Mouse (Mus musculus): ENCODE data around the gene Lgr4. TPM values are rescaled to one million over a fixed set of nuclear protein-coding genes. Genes with fewer than 3 reads are reported as not detected.

Gene Lgr4
- total and polyA plus RNA-seq, 3 experiments = 0.98 to 12.1 (median 7.1) TPM

GRCm38 (mm10) chr2:109961174-109961573, 43.7 kb downstream of the Lgr4 start:
- no peak for TF ChIP-seq GATA1 (IDR thresholded peaks at IDR 0.05; ENCODE audit: borderline replicate concordance, low read length)
- TF ChIP-seq CTCF (IDR thresholded peaks at IDR 0.05; ENCODE audit: low read depth, low read length) = no peak
- TF ChIP-seq GATA2 (IDR thresholded peaks at IDR 0.05; ENCODE audit: borderline replicate concordance, low read depth, low read length) = no peak
- TF ChIP-seq TAL1 (conservative IDR thresholded peaks at IDR 0.05; ENCODE audit: low read depth, low read length) = no peak
- TF ChIP-seq POLR2AphosphoS5 (IDR thresholded peaks at IDR 0.05; ENCODE audit: insufficient replicate concordance, low read depth, low read length) = no peak
- no peaks in the 10 kb centered on the region for H3K36me3 ChIP-seq (replicated peaks)
- DNase-seq (ENCODE audit: low spot score) (no peak), ATAC-seq (ENCODE audit: extremely low read depth, insufficient number of reproducible peaks, low FRiP score, poor library complexity, severe bottlenecking) (no peak)
- no peak overlapping the region for H3K4me3 ChIP-seq (ENCODE audit: low read depth, low read length)
- no peaks in the 10 kb centered on the region for H3K9me3 ChIP-seq (replicated peaks)
- H3K4me1 ChIP-seq (ENCODE audit: insufficient read depth, low read depth, low read length) = no peaks in the 10 kb centered on the region; the same call in 1 of the 2 replicates
- no peaks in the 10 kb centered on the region for H3K27me3 ChIP-seq (ENCODE audit: insufficient read depth, low read length)

DNA sequence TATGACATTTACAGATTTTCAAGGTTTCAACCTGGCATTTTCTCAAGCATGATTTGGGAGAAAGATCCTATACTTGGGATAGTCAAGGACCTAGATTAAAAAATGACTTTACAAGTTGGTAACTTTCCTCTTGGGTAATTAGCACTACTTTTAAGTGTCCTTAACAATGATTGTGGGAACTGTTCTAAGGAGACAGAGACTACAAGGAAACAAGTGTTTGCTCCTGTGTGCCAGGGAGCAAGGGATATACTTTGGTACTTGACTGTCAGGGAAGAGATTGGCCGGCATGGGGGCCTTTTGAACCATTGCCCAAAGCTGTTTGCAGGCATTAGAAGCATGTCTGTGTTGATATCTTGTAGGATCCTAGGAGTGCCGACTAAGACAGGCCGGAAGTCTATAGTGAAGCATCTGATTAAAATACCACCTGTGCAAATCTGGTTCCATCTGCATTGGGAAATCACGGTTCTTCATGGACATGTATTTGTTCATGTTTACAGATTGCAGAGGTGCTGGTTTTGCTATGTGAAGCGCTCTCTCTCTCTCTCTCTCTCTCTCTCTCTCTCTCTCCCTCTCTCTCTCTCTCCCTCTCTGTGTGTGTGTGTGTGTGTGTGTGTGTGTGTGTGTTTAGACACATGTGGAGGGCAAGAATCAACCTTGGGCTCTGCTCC, 46.3 kb downstream of the Lgr4 start:
- no peak overlapping the region for H3K4me3 ChIP-seq (ENCODE audit: low read depth, low read length)
- H3K4me1 ChIP-seq (ENCODE audit: insufficient read depth, low read depth, low read length) = no peaks in the 10 kb centered on the region; the same call in 1 of the 2 replicates
- no peak for DNase-seq (ENCODE audit: low spot score)
- H3K36me3 ChIP-seq (replicated peaks) = no peaks in the 10 kb centered on the region
- TF ChIP-seq POLR2AphosphoS5 (IDR thresholded peaks at IDR 0.05; ENCODE audit: insufficient replicate concordance, low read depth, low read length) (no peak), GATA1 (IDR thresholded peaks at IDR 0.05; ENCODE audit: borderline replicate concordance, low read length) (no peak), GATA2 (IDR thresholded peaks at IDR 0.05; ENCODE audit: borderline replicate concordance, low read depth, low read length) (no peak), TAL1 (conservative IDR thresholded peaks at IDR 0.05; ENCODE audit: low read depth, low read length) (no peak), CTCF (IDR thresholded peaks at IDR 0.05; ENCODE audit: low read depth, low read length) (no peak)
- no peaks in the 10 kb centered on the region for H3K9me3 ChIP-seq (replicated peaks)
- no peaks in the 10 kb centered on the region for H3K27me3 ChIP-seq (ENCODE audit: insufficient read depth, low read length)
- no peak for ATAC-seq (ENCODE audit: extremely low read depth, insufficient number of reproducible peaks, low FRiP score, poor library complexity, severe bottlenecking)

GRCm38 (mm10) chr2:109965753-109966420, 48.4 kb downstream of the Lgr4 start:
- DNase-seq (ENCODE audit: low spot score) = no peak
- no peak for ATAC-seq (ENCODE audit: extremely low read depth, insufficient number of reproducible peaks, low FRiP score, poor library complexity, severe bottlenecking)
- H3K27me3 ChIP-seq (ENCODE audit: insufficient read depth, low read length) = no peaks in the 10 kb centered on the region
- no peaks in the 10 kb centered on the region for H3K36me3 ChIP-seq (replicated peaks)
- H3K9me3 ChIP-seq (replicated peaks) = no peaks in the 10 kb centered on the region
- no peak for TF ChIP-seq GATA2 (IDR thresholded peaks at IDR 0.05; ENCODE audit: borderline replicate concordance, low read depth, low read length)
- peaks cover 10% of the 10 kb centered on the region; the same call in 1 of the 2 replicates for H3K4me1 ChIP-seq (ENCODE audit: insufficient read depth, low read depth, low read length)
- H3K4me3 ChIP-seq (ENCODE audit: low read depth, low read length) = no peak overlapping the region

DNA sequence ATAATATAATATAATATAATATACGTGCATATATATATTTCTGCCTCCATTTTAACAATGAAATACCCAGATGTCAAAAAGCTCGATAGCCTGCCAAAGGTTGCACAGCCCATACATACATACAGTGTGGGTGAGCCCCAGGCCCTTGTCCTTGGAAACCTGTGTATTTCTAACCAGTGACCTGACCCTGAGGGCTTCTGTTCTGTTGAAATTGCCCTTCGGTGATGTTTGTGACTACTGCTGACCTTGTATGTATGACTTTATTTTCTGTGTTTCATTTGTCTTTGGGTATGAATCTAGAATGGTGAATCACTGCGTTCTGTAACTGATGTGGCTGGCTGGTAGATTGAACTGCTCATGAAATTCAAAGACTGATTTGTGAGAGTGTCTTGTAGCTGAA, 49.4 kb downstream of the Lgr4 start:
- H3K4me3 ChIP-seq (ENCODE audit: low read depth, low read length) = no peak overlapping the region
- no peak for TF ChIP-seq TAL1 (conservative IDR thresholded peaks at IDR 0.05; ENCODE audit: low read depth, low read length)
- TF ChIP-seq GATA1 (IDR thresholded peaks at IDR 0.05; ENCODE audit: borderline replicate concordance, low read length) = no peak
- no peak for TF ChIP-seq GATA2 (IDR thresholded peaks at IDR 0.05; ENCODE audit: borderline replicate concordance, low read depth, low read length)
- no peak for TF ChIP-seq CTCF (IDR thresholded peaks at IDR 0.05; ENCODE audit: low read depth, low read length)
- TF ChIP-seq POLR2AphosphoS5 (IDR thresholded peaks at IDR 0.05; ENCODE audit: insufficient replicate concordance, low read depth, low read length) = no peak
- no peaks in the 10 kb centered on the region for H3K27me3 ChIP-seq (ENCODE audit: insufficient read depth, low read length)
- H3K9me3 ChIP-seq (replicated peaks) = no peaks in the 10 kb centered on the region
- peaks cover 13% of the 10 kb centered on the region; the same call in 1 of the 2 replicates for H3K4me1 ChIP-seq (ENCODE audit: insufficient read depth, low read depth, low read length)
- ATAC-seq (ENCODE audit: extremely low read depth, insufficient number of reproducible peaks, low FRiP score, poor library complexity, severe bottlenecking) (no peak), DNase-seq (ENCODE audit: low spot score) (no peak)
- H3K36me3 ChIP-seq (replicated peaks) = no peaks in the 10 kb centered on the region

DNA sequence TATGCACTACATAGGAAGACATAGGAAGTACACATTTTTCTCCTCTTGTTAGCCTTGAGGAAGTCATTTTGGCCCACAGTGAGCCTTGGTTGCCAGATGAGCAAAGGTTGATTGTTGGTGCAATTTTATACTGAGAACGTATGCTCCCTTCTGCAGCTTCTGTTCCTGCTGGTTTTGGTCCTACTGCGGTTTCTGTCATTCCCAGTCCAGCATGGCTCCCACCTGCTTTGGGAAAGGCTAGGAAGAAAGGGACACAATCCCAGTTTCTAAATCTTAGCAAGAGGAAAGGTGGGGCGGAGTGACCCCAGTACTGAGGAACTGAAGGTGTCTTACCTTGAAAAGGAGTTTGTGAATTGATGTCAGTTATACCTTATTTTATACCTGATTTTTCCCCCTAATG, 51.9 kb downstream of the Lgr4 start:
- no peaks in the 10 kb centered on the region for H3K27me3 ChIP-seq (ENCODE audit: insufficient read depth, low read length)
- DNase-seq (ENCODE audit: low spot score) (no peak), ATAC-seq (ENCODE audit: extremely low read depth, insufficient number of reproducible peaks, low FRiP score, poor library complexity, severe bottlenecking) (no peak)
- no peak overlapping the region for H3K4me3 ChIP-seq (ENCODE audit: low read depth, low read length)
- no peaks in the 10 kb centered on the region for H3K9me3 ChIP-seq (replicated peaks)
- peaks cover 13% of the 10 kb centered on the region; the same call in 1 of the 2 replicates for H3K4me1 ChIP-seq (ENCODE audit: insufficient read depth, low read depth, low read length)
- no peak for TF ChIP-seq GATA1 (IDR thresholded peaks at IDR 0.05; ENCODE audit: borderline replicate concordance, low read length)
- no peak for TF ChIP-seq CTCF (IDR thresholded peaks at IDR 0.05; ENCODE audit: low read depth, low read length)
- no peak for TF ChIP-seq GATA2 (IDR thresholded peaks at IDR 0.05; ENCODE audit: borderline replicate concordance, low read depth, low read length)
- no peak for TF ChIP-seq TAL1 (conservative IDR thresholded peaks at IDR 0.05; ENCODE audit: low read depth, low read length)
- no peak for TF ChIP-seq POLR2AphosphoS5 (IDR thresholded peaks at IDR 0.05; ENCODE audit: insufficient replicate concordance, low read depth, low read length)
- no peaks in the 10 kb centered on the region for H3K36me3 ChIP-seq (replicated peaks)

DNA sequence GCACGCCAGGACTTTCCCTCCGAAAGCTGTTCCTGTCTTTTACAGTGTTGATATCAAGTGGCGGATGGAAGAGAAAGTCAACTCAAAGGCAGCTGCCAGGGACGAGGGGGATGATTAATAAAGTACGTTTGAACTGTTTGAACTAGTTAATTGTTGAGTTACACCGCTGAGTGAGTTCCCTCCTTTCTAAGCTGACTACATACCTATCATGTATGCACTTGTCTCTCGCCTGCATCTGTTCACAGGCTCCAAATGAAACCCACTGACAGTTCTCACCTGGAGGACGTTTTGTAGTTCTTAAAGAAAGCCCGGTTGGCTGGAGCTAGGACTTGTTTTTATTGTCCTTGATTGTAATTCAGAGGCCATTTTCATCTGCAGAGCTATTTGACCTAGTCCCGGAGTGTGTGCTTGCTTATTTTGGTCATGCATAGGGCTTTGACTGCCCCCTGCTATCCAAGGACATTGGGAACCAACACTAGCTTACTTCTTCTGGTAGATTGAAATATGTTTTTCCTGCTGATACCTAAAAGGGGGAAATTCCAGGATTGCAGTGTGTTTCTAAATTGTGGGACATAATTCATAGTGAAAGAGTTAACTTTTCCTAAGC, 52.6 kb downstream of the Lgr4 start:
- ATAC-seq (ENCODE audit: extremely low read depth, insufficient number of reproducible peaks, low FRiP score, poor library complexity, severe bottlenecking) (no peak), DNase-seq (ENCODE audit: low spot score) (no peak)
- TF ChIP-seq CTCF (IDR thresholded peaks at IDR 0.05; ENCODE audit: low read depth, low read length) = no peak
- TF ChIP-seq POLR2AphosphoS5 (IDR thresholded peaks at IDR 0.05; ENCODE audit: insufficient replicate concordance, low read depth, low read length) = no peak
- TF ChIP-seq GATA2 (IDR thresholded peaks at IDR 0.05; ENCODE audit: borderline replicate concordance, low read depth, low read length) = no peak
- TF ChIP-seq TAL1 (conservative IDR thresholded peaks at IDR 0.05; ENCODE audit: low read depth, low read length) = no peak
- TF ChIP-seq GATA1 (IDR thresholded peaks at IDR 0.05; ENCODE audit: borderline replicate concordance, low read length) = no peak
- Histone ChIP-seq H3K9me3 (replicated peaks) (no peaks in the 10 kb centered on the region), H3K27me3 (ENCODE audit: insufficient read depth, low read length) (no peaks in the 10 kb centered on the region), H3K4me3 (ENCODE audit: low read depth, low read length) (no peak overlapping the region), H3K4me1 (ENCODE audit: insufficient read depth, low read depth, low read length) (peaks cover 13% of the 10 kb centered on the region; the same call in 1 of the 2 replicates), H3K36me3 (replicated peaks) (no peaks in the 10 kb centered on the region)
